In the genomic region with DNA sequence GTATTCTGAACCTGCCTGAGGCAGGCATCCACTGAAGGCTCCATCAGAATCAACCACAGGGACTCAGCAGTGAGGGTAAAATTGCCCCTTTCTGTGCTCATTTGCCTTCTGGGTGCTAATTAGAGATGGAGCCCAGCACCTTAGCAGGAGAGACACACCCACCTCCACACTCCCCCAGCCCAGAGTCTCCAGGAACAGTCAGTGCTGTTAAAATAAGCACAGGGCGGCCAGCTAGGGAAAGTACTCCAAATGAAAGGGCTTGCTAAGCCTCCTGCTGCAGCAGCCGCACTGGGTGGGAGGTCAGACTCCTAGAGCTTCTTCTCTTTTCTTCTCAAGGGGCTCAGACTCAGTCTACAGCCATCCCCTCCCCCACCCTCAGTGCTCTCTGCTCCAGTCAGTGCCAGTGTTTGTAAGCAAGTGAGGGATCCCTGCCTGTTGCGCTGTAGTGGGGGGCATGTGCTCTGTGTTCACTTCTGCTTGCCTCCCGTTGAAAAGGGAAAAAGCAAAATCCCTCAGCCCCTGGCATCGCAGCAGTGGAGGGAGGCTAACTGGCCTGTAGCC, we compare ENCODE assay signal across 13 mouse cellular contexts. TPM values are rescaled to one million over a fixed set of nuclear protein-coding genes. Genes with fewer than 3 reads are reported as not detected.
DNase-seq lines count a peak whose midpoint lies in the region; ATAC-seq and TF ChIP-seq lines count a peak whose summit lies in the region.
"Had no signal": no experiment of that assay in that cellular context is flagged by ENCODE, and none has a peak within 500 bp of the region (broad histone marks: within the 10 kb centered on the region; RNA-seq: fewer than 3 reads in every experiment).

No protein-coding gene starts in this region.

- no peaks in the 10 kb centered on the region for H3K27me3 ChIP-seq in forebrain, embryonic 11.5 days (ENCODE audit: control insufficient read depth, insufficient read depth, low read length)
- no peaks in the 10 kb centered on the region for H3K27me3 ChIP-seq in limb, embryonic 14.5 days (ENCODE audit: control insufficient read depth, insufficient read depth, low read length)
- no peaks in the 10 kb centered on the region for H3K27me3 ChIP-seq in intestine, postnatal 0 days (replicated peaks; ENCODE audit: control insufficient read depth, insufficient read depth, low read length)
- no peaks in the 10 kb centered on the region for H3K27me3 ChIP-seq in cerebellum, adult 2 months (ENCODE audit: control insufficient read depth, insufficient read depth, low read length)

- no peak for DNase-seq in gastrocnemius, adult 2 months
- DNase-seq in gastrocnemius, postnatal 36 days, result no peak
- DNase-seq in Muller cell, postnatal 12 days (ENCODE audit: inconsistent ontology term), result peak; percentile 26
- DNase-seq in forebrain, embryonic 11.5 days (ENCODE audit: low spot score), result no peak
- DNase-seq in limb, embryonic 14.5 days (ENCODE audit: low spot score), result no peak
- no peak for DNase-seq in cerebellum, adult 2 months
- DNase-seq: adrenal gland, adult 2 months; B cell, adult 2 months; cerebellum, adult 11-12 months; heart, adult 18-20 months; thymus, postnatal 36 days had no signal

- no peak overlapping the region for H3K9ac ChIP-seq in forebrain, embryonic 11.5 days (ENCODE audit: low read length)
- H3K9ac ChIP-seq in limb, embryonic 14.5 days (ENCODE audit: low read depth, low read length, severe bottlenecking), result 0 out of 2 replicates have a peak overlapping the region, but pooled peaks have one; percentile 4
- H3K9ac ChIP-seq in intestine, postnatal 0 days (ENCODE audit: low read depth, low read length), result no peak overlapping the region

- H3K4me2 ChIP-seq in forebrain, embryonic 11.5 days (ENCODE audit: low read depth, low read length, severe bottlenecking), result no peak overlapping the region
- no peak overlapping the region for H3K4me2 ChIP-seq in limb, embryonic 14.5 days (replicated peaks; ENCODE audit: low read depth, low read length, severe bottlenecking)
- no peak overlapping the region for H3K4me2 ChIP-seq in intestine, postnatal 0 days (replicated peaks; ENCODE audit: low read depth)

- TF ChIP-seq CTCF in gastrocnemius, adult 2 months (IDR thresholded peaks at IDR 0.05), result no peak
- TF ChIP-seq CTCF in intestine, postnatal 0 days (IDR thresholded peaks at IDR 0.05; ENCODE audit: low read depth), result no peak
- no peak for TF ChIP-seq CTCF in cerebellum, adult 2 months (IDR thresholded peaks at IDR 0.05; ENCODE audit: borderline replicate concordance, insufficient read depth, low read depth, low read length)

- intact Hi-C loops in gastrocnemius, adult 2 months (cut with DNase I), result no loop called here
- intact Hi-C loops in gastrocnemius, postnatal 36 days (cut with DNase I), result no loop called here

- ATAC-seq in forebrain, embryonic 11.5 days (replicated peaks; ENCODE audit: low FRiP score), result peak; percentile 76
- no peak for ATAC-seq in limb, embryonic 14.5 days (ENCODE audit: low FRiP score, low read depth)
- no peak for ATAC-seq in intestine, postnatal 0 days
- no peak for ATAC-seq in megakaryocyte progenitor cell, adult 5-6 weeks (replicated peaks; ENCODE audit: poor library complexity)

- H3K4me1 ChIP-seq in forebrain, embryonic 11.5 days (replicated peaks; ENCODE audit: control insufficient read depth, insufficient read depth, low read length), result 0 out of 2 replicates have a peak, but pooled peaks cover 3% of the 10 kb centered on the region
- H3K4me1 ChIP-seq in limb, embryonic 14.5 days (ENCODE audit: control insufficient read depth, insufficient read depth, low read length), result no peaks in the 10 kb centered on the region
- no peaks in the 10 kb centered on the region for H3K4me1 ChIP-seq in intestine, postnatal 0 days (replicated peaks; ENCODE audit: control insufficient read depth, insufficient read depth, low read length)
- H3K4me1 ChIP-seq in cerebellum, adult 2 months (ENCODE audit: control insufficient read depth, insufficient read depth, low read length), result peaks cover 8% of the 10 kb centered on the region

- peaks cover 2% of the 10 kb centered on the region for H3K36me3 ChIP-seq in forebrain, embryonic 11.5 days (ENCODE audit: control insufficient read depth, insufficient read depth, low read length)
- H3K36me3 ChIP-seq in limb, embryonic 14.5 days (ENCODE audit: control insufficient read depth, insufficient read depth, low read length), result peaks cover 78% of the 10 kb centered on the region
- H3K36me3 ChIP-seq in intestine, postnatal 0 days (ENCODE audit: control insufficient read depth, insufficient read depth), result peaks cover 49% of the 10 kb centered on the region

- TF ChIP-seq POLR2A in limb, embryonic 14.5 days (IDR thresholded peaks at IDR 0.05; ENCODE audit: borderline replicate concordance, extremely low read depth, insufficient read depth, insufficient read length), result no peak
- no peak for TF ChIP-seq POLR2A in cerebellum, adult 2 months (IDR thresholded peaks at IDR 0.05; ENCODE audit: borderline replicate concordance, insufficient read depth, low read length)

- H3K9me3 ChIP-seq in forebrain, embryonic 11.5 days (ENCODE audit: control insufficient read depth, low read length), result no peaks in the 10 kb centered on the region
- H3K9me3 ChIP-seq in limb, embryonic 14.5 days (ENCODE audit: control insufficient read depth, low read length), result no peaks in the 10 kb centered on the region
- H3K9me3 ChIP-seq in intestine, postnatal 0 days (ENCODE audit: control insufficient read depth), result no peaks in the 10 kb centered on the region

- H3K4me3 ChIP-seq in gastrocnemius, adult 2 months, result no peak overlapping the region
- H3K4me3 ChIP-seq in forebrain, embryonic 11.5 days (ENCODE audit: low read depth, low read length), result no peak overlapping the region
- H3K4me3 ChIP-seq in limb, embryonic 14.5 days (replicated peaks; ENCODE audit: low read length), result no peak overlapping the region
- H3K4me3 ChIP-seq in intestine, postnatal 0 days (ENCODE audit: low read depth, low read length), result no peak overlapping the region
- no peak overlapping the region for H3K4me3 ChIP-seq in cerebellum, adult 2 months (replicated peaks; ENCODE audit: insufficient read depth, low read depth, low read length)

- 14% methylated on average over 5 of the region's 5 CpGs for WGBS in forebrain, embryonic 11.5 days
- 37% methylated on average over 5 of the region's 5 CpGs for WGBS in limb, embryonic 14.5 days
- WGBS in intestine, postnatal 0 days, result 69% methylated on average over 5 of the region's 5 CpGs
- WGBS in cerebellum, adult 2 months, result 52% methylated on average over 5 of the region's 5 CpGs

- peak overlapping the region; percentile 74 for H3K27ac ChIP-seq in gastrocnemius, adult 2 months
- H3K27ac ChIP-seq in forebrain, embryonic 11.5 days (ENCODE audit: low read depth, low read length), result peak overlapping the region; percentile 31; the same call in 1 of the 2 replicates
- no peak overlapping the region for H3K27ac ChIP-seq in limb, embryonic 14.5 days (replicated peaks; ENCODE audit: low read depth, low read length)
- H3K27ac ChIP-seq in intestine, postnatal 0 days (ENCODE audit: low read depth, low read length), result no peak overlapping the region
- H3K27ac ChIP-seq in cerebellum, adult 2 months (ENCODE audit: insufficient read depth, low read length), result no peak overlapping the region

RNA-seq across cellular contexts. Expression of gene Angptl7, which starts 18.1 kb away (rescaled TPM):
- 10 to 100 TPM; 27.8 to 52.8 TPM for total RNA-seq in gastrocnemius, adult 2 months (2021)
- total RNA-seq in gastrocnemius, postnatal 36 days (2021), result 10 to 100 TPM; 33.9 to 36.6 TPM
- polyA plus RNA-seq in forebrain, embryonic 11.5 days (2014; fragmentation: Nextera tagmentation; extraction: Ambion mirVana), result 0.20 and 0.47 TPM in 2 replicates
- polyA plus RNA-seq in limb, embryonic 14.5 days (2012; rRNA removed), result 1.4 and 2.2 TPM in 2 replicates
- polyA plus RNA-seq in limb, embryonic 14.5 days (2014; fragmentation: Nextera tagmentation; extraction: Ambion mirVana), result 1.6 and 1.9 TPM in 2 replicates
- 0.44 and 0.59 TPM in 2 replicates for polyA plus RNA-seq in intestine, postnatal 0 days (2015; fragmentation: Nextera tagmentation; extraction: Ambion mirVana)
- total RNA-seq in megakaryocyte progenitor cell, adult 5-6 weeks (2015), result not detected in 2 replicates
- total RNA-seq in megakaryocyte progenitor cell, adult 5-6 weeks (2017), result not detected in 2 replicates
- 0.10 and 0.13 TPM in 2 replicates for polyA plus RNA-seq in cerebellum, adult 2 months (2012; rRNA removed)

RNA-seq across cellular contexts. Expression of gene Exosc10, which starts 39.9 kb away (rescaled TPM):
- 10 to 100 TPM; 21.0 to 21.6 TPM for total RNA-seq in gastrocnemius, adult 2 months (2021)
- 10 to 100 TPM; 16.8 to 21.5 TPM for total RNA-seq in gastrocnemius, postnatal 36 days (2021)
- 99.1 and 108 TPM in 2 replicates for polyA plus RNA-seq in forebrain, embryonic 11.5 days (2014; fragmentation: Nextera tagmentation; extraction: Ambion mirVana)
- 70.2 and 74.5 TPM in 2 replicates for polyA plus RNA-seq in limb, embryonic 14.5 days (2012; rRNA removed)
- polyA plus RNA-seq in limb, embryonic 14.5 days (2014; fragmentation: Nextera tagmentation; extraction: Ambion mirVana), result 92.8 and 93.0 TPM in 2 replicates
- 21.1 and 22.4 TPM in 2 replicates for polyA plus RNA-seq in intestine, postnatal 0 days (2015; fragmentation: Nextera tagmentation; extraction: Ambion mirVana)
- 63.6 and 70.4 TPM in 2 replicates for total RNA-seq in megakaryocyte progenitor cell, adult 5-6 weeks (2015)
- total RNA-seq in megakaryocyte progenitor cell, adult 5-6 weeks (2017), result 57.9 and 59.4 TPM in 2 replicates
- 47.1 and 52.9 TPM in 2 replicates for polyA plus RNA-seq in cerebellum, adult 2 months (2012; rRNA removed)

Comparison
In these comparisons a context has a peak if more than half of its experiments do, and no peak if none do; other contexts are left out.
1. H3K27ac ChIP-seq: peak in gastrocnemius, adult 2 months (single experiment) and forebrain, embryonic 11.5 days (single experiment); none in limb, embryonic 14.5 days (single experiment), intestine, postnatal 0 days (single experiment) and cerebellum, adult 2 months (single experiment).